Mouse (Mus musculus): Measurements from ENCODE around the gene Aff2. TPM values are rescaled to one million over a fixed set of nuclear protein-coding genes. Genes with fewer than 3 reads are reported as not detected.

The Aff2 gene
- polyA plus RNA-seq, 1 experiment from 2014 or later: 12.7 TPM

DNA sequence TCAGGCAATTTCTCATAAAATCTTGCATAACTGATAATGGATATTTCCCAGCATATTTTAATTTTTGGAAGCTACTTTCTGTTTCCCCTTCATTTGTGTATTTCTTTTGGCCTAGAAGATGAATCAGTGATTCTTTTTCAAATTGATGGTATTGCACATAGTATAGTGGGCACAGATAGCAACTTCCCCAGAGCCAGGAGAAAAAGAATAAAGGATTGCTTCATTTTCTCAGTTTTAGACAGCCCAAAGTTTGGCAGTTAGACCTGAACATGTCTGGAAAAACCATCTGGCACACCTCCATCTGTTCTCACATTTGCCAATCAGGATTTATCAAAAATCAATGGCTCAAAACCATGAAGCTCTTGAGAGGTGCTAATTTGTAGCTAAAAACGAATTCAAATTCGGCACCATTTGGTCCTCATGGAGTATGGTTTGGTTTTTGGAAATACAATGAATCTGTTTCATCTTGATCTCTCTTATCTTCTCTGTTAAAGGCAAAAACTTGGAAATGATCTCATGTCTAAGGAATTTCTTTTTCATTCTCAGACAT, 441.9 kb downstream of the Aff2 start:
- no peak for ATAC-seq (ENCODE audit: low FRiP score)
- WGBS: 84% methylated on average over 2 of the region's 2 CpGs
- Histone ChIP-seq H3K27me3 (replicated peaks) (no peaks in the 10 kb centered on the region), H3K4me2 (no peak overlapping the region), H3K9ac (replicated peaks) (no peak overlapping the region), H3K36me3 (no peaks in the 10 kb centered on the region), H3K9me3 (replicated peaks) (no peaks in the 10 kb centered on the region), H3K4me3 (replicated peaks) (no peak overlapping the region), H3K4me1 (no peaks in the 10 kb centered on the region), H3K27ac (replicated peaks) (no peak overlapping the region)

DNA sequence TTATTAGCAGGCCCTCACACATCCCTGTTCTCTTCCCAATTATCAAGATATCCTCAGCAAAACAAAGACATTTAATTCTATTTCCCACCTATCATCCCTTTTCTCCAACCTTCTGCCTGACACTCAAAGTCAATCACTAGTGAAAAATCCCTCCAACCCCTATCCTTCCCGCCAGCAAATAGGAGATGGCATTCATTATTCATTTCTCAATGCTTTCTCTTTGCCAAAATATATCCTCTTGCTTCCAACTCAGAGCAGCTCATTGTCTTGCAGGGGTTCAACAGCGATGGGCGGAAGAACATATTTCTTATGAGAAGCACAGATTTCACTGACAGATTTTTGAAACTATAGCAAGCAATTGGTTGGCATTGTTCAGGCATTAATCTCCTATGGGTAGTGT, 442.4 kb downstream of the Aff2 start:
- no peaks in the 10 kb centered on the region for H3K27me3 ChIP-seq (replicated peaks)
- H3K9ac ChIP-seq (replicated peaks): no peak overlapping the region
- 82% methylated on average over 3 of the region's 3 CpGs for WGBS
- no peak overlapping the region for H3K27ac ChIP-seq (replicated peaks)
- H3K9me3 ChIP-seq (replicated peaks): no peaks in the 10 kb centered on the region
- no peaks in the 10 kb centered on the region for H3K4me1 ChIP-seq
- no peak overlapping the region for H3K4me3 ChIP-seq (replicated peaks)
- H3K4me2 ChIP-seq: no peak overlapping the region
- H3K36me3 ChIP-seq: no peaks in the 10 kb centered on the region
- ATAC-seq (ENCODE audit: low FRiP score): no peak

DNA sequence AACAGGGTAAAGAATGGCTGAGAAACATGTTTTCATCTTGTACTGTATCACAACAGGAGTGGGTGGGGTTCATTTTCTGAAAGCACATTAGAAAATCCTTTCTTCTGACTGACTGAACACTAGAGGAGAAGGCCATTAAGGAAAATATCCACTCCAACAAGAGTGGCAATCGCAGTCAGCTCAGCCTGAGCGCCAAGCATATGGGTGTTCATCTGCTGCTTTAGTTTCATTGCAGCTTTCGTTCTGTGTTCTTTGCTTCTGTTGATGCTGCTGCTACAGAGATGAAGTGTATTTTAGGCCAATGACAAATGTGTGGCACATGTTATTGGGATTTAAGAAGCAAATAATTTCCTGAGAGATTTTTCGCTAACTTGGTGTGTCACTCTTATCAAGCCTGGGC, 451.7 kb downstream of the Aff2 start:
- Histone ChIP-seq H3K4me1 (no peaks in the 10 kb centered on the region), H3K27me3 (replicated peaks) (no peaks in the 10 kb centered on the region), H3K4me2 (no peak overlapping the region), H3K27ac (replicated peaks) (no peak overlapping the region), H3K36me3 (no peaks in the 10 kb centered on the region), H3K4me3 (replicated peaks) (no peak overlapping the region), H3K9ac (replicated peaks) (no peak overlapping the region), H3K9me3 (replicated peaks) (no peaks in the 10 kb centered on the region)
- ATAC-seq (ENCODE audit: low FRiP score): no peak
- 78% methylated on average over 4 of the region's 4 CpGs for WGBS

DNA sequence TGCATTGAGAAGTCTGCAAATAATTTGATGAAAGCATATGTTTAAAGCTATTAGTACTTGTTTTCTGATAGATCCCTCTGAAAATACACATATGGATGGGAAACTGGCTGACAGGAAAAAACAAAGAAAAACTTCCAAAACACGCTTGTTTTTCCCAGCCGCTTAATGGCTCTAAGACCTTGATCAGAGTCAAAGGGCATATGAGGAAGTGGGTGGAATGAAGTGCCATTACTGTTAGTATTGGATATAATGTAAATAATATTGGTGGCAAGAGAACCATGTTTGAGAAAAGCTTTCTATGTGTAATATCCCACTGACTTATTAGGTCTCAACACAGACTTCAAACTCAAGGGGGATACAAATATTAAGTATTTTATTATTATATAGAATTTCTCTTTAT, 455.0 kb downstream of the Aff2 start:
- no peaks in the 10 kb centered on the region for H3K27me3 ChIP-seq (replicated peaks)
- no peaks in the 10 kb centered on the region for H3K4me1 ChIP-seq
- H3K27ac ChIP-seq (replicated peaks): no peak overlapping the region
- H3K4me3 ChIP-seq (replicated peaks): no peak overlapping the region
- H3K4me2 ChIP-seq: no peak overlapping the region
- no peak for ATAC-seq (ENCODE audit: low FRiP score)
- no peaks in the 10 kb centered on the region for H3K36me3 ChIP-seq
- no peaks in the 10 kb centered on the region for H3K9me3 ChIP-seq (replicated peaks)
- WGBS: 78% methylated on average over 2 of the region's 2 CpGs
- H3K9ac ChIP-seq (replicated peaks): no peak overlapping the region

DNA sequence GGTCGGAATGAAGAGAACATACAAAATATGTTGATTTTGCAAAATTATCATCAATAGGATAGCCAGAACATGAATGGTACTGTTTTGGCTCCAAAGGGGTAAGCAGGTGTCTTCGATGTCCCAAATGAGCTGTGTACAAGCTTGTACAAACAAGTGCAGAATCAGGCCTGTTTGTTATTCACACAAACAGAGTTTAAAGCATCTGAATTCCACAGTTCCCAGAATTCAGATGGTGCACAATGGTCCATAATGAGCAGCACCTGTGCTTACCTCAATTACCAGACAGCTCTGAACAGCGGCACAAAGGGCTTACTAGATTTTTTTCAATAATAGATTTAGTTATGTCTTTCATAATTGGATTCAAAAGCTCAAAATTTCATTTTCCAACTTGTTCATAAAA, 457.6 kb downstream of the Aff2 start:
- no peaks in the 10 kb centered on the region for H3K36me3 ChIP-seq
- H3K4me2 ChIP-seq: no peak overlapping the region
- no peak overlapping the region for H3K4me3 ChIP-seq (replicated peaks)
- no peak for ATAC-seq (ENCODE audit: low FRiP score)
- H3K4me1 ChIP-seq: no peaks in the 10 kb centered on the region
- no peaks in the 10 kb centered on the region for H3K27me3 ChIP-seq (replicated peaks)
- H3K27ac ChIP-seq (replicated peaks): no peak overlapping the region
- H3K9me3 ChIP-seq (replicated peaks): no peaks in the 10 kb centered on the region
- 80% methylated on average over 3 of the region's 3 CpGs for WGBS
- H3K9ac ChIP-seq (replicated peaks): no peak overlapping the region

DNA sequence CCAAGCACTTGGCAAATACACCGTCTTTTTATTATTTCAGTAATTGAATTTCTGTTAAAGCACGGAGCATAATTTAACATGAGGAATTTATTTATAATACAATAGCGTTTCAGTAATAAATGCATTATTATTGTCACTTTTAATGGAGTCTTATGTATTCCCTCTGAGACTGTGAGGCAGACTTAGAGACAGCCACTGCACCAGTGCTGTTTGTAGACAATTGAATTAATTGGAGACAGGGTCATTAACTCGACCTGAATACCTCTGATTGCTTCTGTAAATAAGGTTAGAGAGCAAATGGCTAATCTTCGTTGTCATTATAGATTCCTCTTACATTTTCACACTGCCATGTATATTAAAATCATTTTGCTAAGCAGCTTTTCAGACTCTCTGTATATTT, 458.1 kb downstream of the Aff2 start:
- Histone ChIP-seq H3K9me3 (replicated peaks) (no peaks in the 10 kb centered on the region), H3K36me3 (no peaks in the 10 kb centered on the region), H3K4me1 (no peaks in the 10 kb centered on the region), H3K27ac (replicated peaks) (no peak overlapping the region), H3K4me3 (replicated peaks) (no peak overlapping the region), H3K9ac (replicated peaks) (no peak overlapping the region), H3K4me2 (no peak overlapping the region), H3K27me3 (replicated peaks) (no peaks in the 10 kb centered on the region)
- no peak for ATAC-seq (ENCODE audit: low FRiP score)
- 40% methylated on average over 5 of the region's 5 CpGs for WGBS

DNA sequence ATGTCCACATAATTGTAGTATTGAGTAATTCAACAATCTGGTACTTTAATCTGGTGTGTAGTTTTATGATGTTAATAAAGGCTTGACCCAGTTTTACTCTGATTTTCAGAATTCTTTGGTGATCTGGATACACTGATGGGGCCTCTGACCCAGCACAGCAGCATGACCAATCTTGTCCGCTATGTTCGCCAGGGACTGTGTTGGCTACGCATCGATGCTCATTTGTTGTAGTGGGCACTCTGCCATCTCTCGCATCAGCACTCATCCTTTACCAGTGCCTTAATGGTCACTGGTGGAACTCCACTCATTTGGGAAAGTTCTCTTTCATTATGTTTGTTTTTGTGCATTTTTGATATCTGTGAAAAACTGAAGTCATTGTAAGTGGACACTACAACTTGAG, 507.5 kb downstream of the Aff2 start:
- Histone ChIP-seq H3K36me3 (no peaks in the 10 kb centered on the region), H3K4me2 (no peak overlapping the region), H3K27ac (replicated peaks) (no peak overlapping the region), H3K4me1 (no peaks in the 10 kb centered on the region), H3K4me3 (replicated peaks) (no peak overlapping the region), H3K9ac (replicated peaks) (no peak overlapping the region), H3K27me3 (replicated peaks) (no peaks in the 10 kb centered on the region), H3K9me3 (replicated peaks) (no peaks in the 10 kb centered on the region)
- no peak for ATAC-seq (ENCODE audit: low FRiP score)
- 92% methylated on average over 5 of the region's 5 CpGs for WGBS

DNA sequence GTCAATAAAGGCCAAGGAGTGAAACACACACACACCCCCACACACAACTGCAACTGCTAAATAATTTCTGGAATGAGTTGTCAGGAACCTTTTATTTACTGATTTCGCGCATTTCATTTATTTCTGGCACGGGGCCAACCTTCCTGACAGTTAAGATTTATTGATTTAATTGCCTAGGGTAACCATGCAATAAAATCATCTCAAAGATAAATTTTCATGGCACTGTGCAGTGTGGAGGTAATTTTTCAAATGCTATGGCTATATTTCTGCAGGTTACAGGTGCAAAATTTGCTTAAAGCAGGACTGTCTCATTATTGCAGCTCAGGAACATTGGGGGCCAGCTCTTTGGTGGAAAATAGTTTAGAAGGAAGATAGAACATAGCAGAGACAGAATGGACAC, 531.6 kb downstream of the Aff2 start:
- Histone ChIP-seq H3K27ac (replicated peaks) (no peak overlapping the region), H3K4me1 (no peaks in the 10 kb centered on the region), H3K9me3 (replicated peaks) (no peaks in the 10 kb centered on the region), H3K4me2 (no peak overlapping the region), H3K27me3 (replicated peaks) (no peaks in the 10 kb centered on the region), H3K9ac (replicated peaks) (no peak overlapping the region), H3K4me3 (replicated peaks) (no peak overlapping the region), H3K36me3 (no peaks in the 10 kb centered on the region)
- WGBS: 50% methylated on average over 3 of the region's 3 CpGs
- ATAC-seq (ENCODE audit: low FRiP score): no peak

Measured in neural tube, embryonic 15.5 days (tissue).